Mouse (Mus musculus): ENCODE results near the gene Fat1. TPM values are rescaled to one million over a fixed set of nuclear protein-coding genes. Genes with fewer than 3 reads are reported as not detected.

The Fat1 gene
- polyA plus RNA-seq, 1 experiment from 2014 or later, result 39.7 TPM

- ATAC-seq (ENCODE audit: low FRiP score, low TSS enrichment), result no peak
These were observed 92.8 kb downstream of the Fat1 start for GRCm38 (mm10) chr8:45028081-45028497.

GRCm38 (mm10) chr8:45038350-45038749 lies 103.1 kb downstream of the Fat1 start:
- Histone ChIP-seq H3K4me2 (replicated peaks; ENCODE audit: low read depth, low read length) (no peak overlapping the region), H3K9me3 (ENCODE audit: control insufficient read depth, low read length) (no peaks in the 10 kb centered on the region), H3K4me1 (ENCODE audit: control insufficient read depth, insufficient read depth, low read length) (no peaks in the 10 kb centered on the region), H3K27ac (ENCODE audit: low read depth, low read length) (no peak overlapping the region), H3K27me3 (ENCODE audit: control insufficient read depth, insufficient read depth, low read length) (no peaks in the 10 kb centered on the region), H3K4me3 (ENCODE audit: low read length) (no peak overlapping the region), H3K9ac (ENCODE audit: low read depth, low read length) (no peak overlapping the region), H3K36me3 (ENCODE audit: control insufficient read depth, insufficient read depth, low read length) (peaks cover 91% of the 10 kb centered on the region)
- WGBS, result 88% methylated on average over 15 of the region's 15 CpGs
- no peak for ATAC-seq (ENCODE audit: low FRiP score, low TSS enrichment)

More at GRCm38 (mm10) chr8:45028081-45028497, 92.8 kb downstream of the Fat1 start:
- WGBS, result 56% methylated on average over 6 of the region's 6 CpGs
- Histone ChIP-seq H3K4me1 (ENCODE audit: control insufficient read depth, insufficient read depth, low read length) (no peaks in the 10 kb centered on the region), H3K36me3 (ENCODE audit: control insufficient read depth, insufficient read depth, low read length) (peaks cover 87% of the 10 kb centered on the region), H3K4me2 (replicated peaks; ENCODE audit: low read depth, low read length) (no peak overlapping the region), H3K9me3 (ENCODE audit: control insufficient read depth, low read length) (peaks cover 25% of the 10 kb centered on the region), H3K27me3 (ENCODE audit: control insufficient read depth, insufficient read depth, low read length) (no peaks in the 10 kb centered on the region), H3K27ac (ENCODE audit: low read depth, low read length) (no peak overlapping the region), H3K4me3 (ENCODE audit: low read length) (no peak overlapping the region), H3K9ac (ENCODE audit: low read depth, low read length) (no peak overlapping the region)

- Histone ChIP-seq H3K9me3 (ENCODE audit: control insufficient read depth, low read length) (no peaks in the 10 kb centered on the region), H3K27me3 (ENCODE audit: control insufficient read depth, insufficient read depth, low read length) (no peaks in the 10 kb centered on the region), H3K9ac (ENCODE audit: low read depth, low read length) (no peak overlapping the region), H3K27ac (ENCODE audit: low read depth, low read length) (no peak overlapping the region), H3K36me3 (ENCODE audit: control insufficient read depth, insufficient read depth, low read length) (peaks cover 77% of the 10 kb centered on the region), H3K4me1 (ENCODE audit: control insufficient read depth, insufficient read depth, low read length) (no peaks in the 10 kb centered on the region), H3K4me2 (replicated peaks; ENCODE audit: low read depth, low read length) (no peak overlapping the region), H3K4me3 (ENCODE audit: low read length) (no peak overlapping the region)
- no peak for ATAC-seq (ENCODE audit: low FRiP score, low TSS enrichment)
- WGBS, result 95% methylated on average over 26 of the region's 26 CpGs
These were observed 108.9 kb downstream of the Fat1 start for GRCm38 (mm10) chr8:45044160-45044559.

GRCm38 (mm10) chr8:45050451-45050850 lies 115.2 kb downstream of the Fat1 start:
- Histone ChIP-seq H3K4me3 (ENCODE audit: low read length) (no peak overlapping the region), H3K36me3 (ENCODE audit: control insufficient read depth, insufficient read depth, low read length) (peaks cover 65% of the 10 kb centered on the region)

GRCm38 (mm10) chr8:45051236-45051635 lies 116.0 kb downstream of the Fat1 start:
- 0 out of 2 replicates have a peak, but pooled peaks cover 4% of the 10 kb centered on the region for H3K9me3 ChIP-seq (ENCODE audit: control insufficient read depth, low read length)
- no peaks in the 10 kb centered on the region for H3K27me3 ChIP-seq (ENCODE audit: control insufficient read depth, insufficient read depth, low read length)
- peaks cover 61% of the 10 kb centered on the region for H3K36me3 ChIP-seq (ENCODE audit: control insufficient read depth, insufficient read depth, low read length)
- H3K4me2 ChIP-seq (replicated peaks; ENCODE audit: low read depth, low read length), result no peak overlapping the region
- no peak overlapping the region for H3K9ac ChIP-seq (ENCODE audit: low read depth, low read length)
- H3K27ac ChIP-seq (ENCODE audit: low read depth, low read length), result no peak overlapping the region
- 96% methylated on average over 30 of the region's 30 CpGs for WGBS
- H3K4me1 ChIP-seq (ENCODE audit: control insufficient read depth, insufficient read depth, low read length), result no peaks in the 10 kb centered on the region
- ATAC-seq (ENCODE audit: low FRiP score, low TSS enrichment), result no peak
- H3K4me3 ChIP-seq (ENCODE audit: low read length), result no peak overlapping the region

More at GRCm38 (mm10) chr8:45050451-45050850, 115.2 kb downstream of the Fat1 start:
- Histone ChIP-seq H3K9me3 (ENCODE audit: control insufficient read depth, low read length) (0 out of 2 replicates have a peak, but pooled peaks cover 4% of the 10 kb centered on the region), H3K4me2 (replicated peaks; ENCODE audit: low read depth, low read length) (no peak overlapping the region), H3K9ac (ENCODE audit: low read depth, low read length) (no peak overlapping the region), H3K4me1 (ENCODE audit: control insufficient read depth, insufficient read depth, low read length) (no peaks in the 10 kb centered on the region), H3K27ac (ENCODE audit: low read depth, low read length) (no peak overlapping the region), H3K27me3 (ENCODE audit: control insufficient read depth, insufficient read depth, low read length) (no peaks in the 10 kb centered on the region)
- WGBS, result 91% methylated on average over 8 of the region's 8 CpGs
- ATAC-seq (ENCODE audit: low FRiP score, low TSS enrichment), result no peak

DNA sequence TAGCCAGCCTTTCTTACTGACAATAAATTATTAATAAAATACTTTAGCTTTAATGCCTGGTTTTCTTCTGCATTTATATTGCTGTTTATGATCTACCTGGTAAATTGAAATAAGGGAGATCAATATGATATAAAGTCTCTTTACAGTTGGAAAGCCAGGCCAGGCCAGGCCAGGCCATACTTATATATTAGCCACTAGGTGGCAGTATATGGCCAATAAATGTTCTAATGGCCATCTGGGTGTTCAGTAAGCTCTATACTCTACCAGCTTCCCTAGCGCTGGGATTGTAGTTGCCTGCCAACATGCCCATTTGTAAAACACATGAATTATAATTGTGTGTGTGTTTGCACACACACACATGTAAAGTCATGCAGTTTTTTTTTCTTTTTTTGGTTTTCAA lies 117.0 kb downstream of the Fat1 start:
- no peaks in the 10 kb centered on the region for H3K27me3 ChIP-seq (ENCODE audit: control insufficient read depth, insufficient read depth, low read length)
- WGBS, result 83% methylated on average over 1 of the region's 1 CpGs
- no peak overlapping the region for H3K9ac ChIP-seq (ENCODE audit: low read depth, low read length)
- H3K4me3 ChIP-seq (ENCODE audit: low read length), result no peak overlapping the region
- peaks cover 55% of the 10 kb centered on the region for H3K36me3 ChIP-seq (ENCODE audit: control insufficient read depth, insufficient read depth, low read length)
- no peak overlapping the region for H3K4me2 ChIP-seq (replicated peaks; ENCODE audit: low read depth, low read length)
- 0 out of 2 replicates have a peak, but pooled peaks cover 4% of the 10 kb centered on the region for H3K9me3 ChIP-seq (ENCODE audit: control insufficient read depth, low read length)
- ATAC-seq (ENCODE audit: low FRiP score, low TSS enrichment), result no peak
- no peak overlapping the region for H3K27ac ChIP-seq (ENCODE audit: low read depth, low read length)
- H3K4me1 ChIP-seq (ENCODE audit: control insufficient read depth, insufficient read depth, low read length), result no peaks in the 10 kb centered on the region

GRCm38 (mm10) chr8:45052618-45053017 lies 117.4 kb downstream of the Fat1 start:
- 93% methylated on average over 9 of the region's 9 CpGs for WGBS
- Histone ChIP-seq H3K9me3 (ENCODE audit: control insufficient read depth, low read length) (0 out of 2 replicates have a peak, but pooled peaks cover 4% of the 10 kb centered on the region), H3K27me3 (ENCODE audit: control insufficient read depth, insufficient read depth, low read length) (no peaks in the 10 kb centered on the region), H3K27ac (ENCODE audit: low read depth, low read length) (no peak overlapping the region), H3K36me3 (ENCODE audit: control insufficient read depth, insufficient read depth, low read length) (peaks cover 53% of the 10 kb centered on the region), H3K4me1 (ENCODE audit: control insufficient read depth, insufficient read depth, low read length) (no peaks in the 10 kb centered on the region), H3K9ac (ENCODE audit: low read depth, low read length) (no peak overlapping the region), H3K4me2 (replicated peaks; ENCODE audit: low read depth, low read length) (no peak overlapping the region), H3K4me3 (ENCODE audit: low read length) (no peak overlapping the region)
- no peak for ATAC-seq (ENCODE audit: low FRiP score, low TSS enrichment)

DNA sequence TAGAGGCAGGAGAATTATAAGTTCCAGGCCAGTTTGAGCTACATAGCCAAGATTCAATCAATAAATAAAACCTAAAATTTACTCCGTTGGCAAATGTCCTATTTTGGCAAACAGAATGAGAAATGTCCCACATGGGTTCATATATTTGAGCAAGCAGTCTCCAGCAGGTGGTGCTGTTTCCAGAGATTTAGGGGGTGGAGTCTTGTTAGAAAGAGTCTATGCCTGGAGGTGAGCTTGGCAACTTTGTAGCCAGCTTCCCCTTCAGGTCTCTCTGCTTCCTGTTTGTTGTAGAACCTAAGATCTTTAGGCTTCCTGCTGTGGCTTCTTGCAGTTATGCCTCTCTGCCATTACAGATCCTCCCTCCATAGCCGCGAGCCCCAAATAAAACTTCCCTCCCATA lies 120.3 kb downstream of the Fat1 start:
- Histone ChIP-seq H3K9me3 (ENCODE audit: control insufficient read depth, low read length) (0 out of 2 replicates have a peak, but pooled peaks cover 4% of the 10 kb centered on the region), H3K4me2 (replicated peaks; ENCODE audit: low read depth, low read length) (no peak overlapping the region), H3K36me3 (ENCODE audit: control insufficient read depth, insufficient read depth, low read length) (peaks cover 34% of the 10 kb centered on the region), H3K27ac (ENCODE audit: low read depth, low read length) (no peak overlapping the region), H3K27me3 (ENCODE audit: control insufficient read depth, insufficient read depth, low read length) (no peaks in the 10 kb centered on the region), H3K9ac (ENCODE audit: low read depth, low read length) (no peak overlapping the region), H3K4me1 (ENCODE audit: control insufficient read depth, insufficient read depth, low read length) (no peaks in the 10 kb centered on the region), H3K4me3 (ENCODE audit: low read length) (no peak overlapping the region)
- no peak for ATAC-seq (ENCODE audit: low FRiP score, low TSS enrichment)
- 97% methylated on average over 3 of the region's 3 CpGs for WGBS

DNA sequence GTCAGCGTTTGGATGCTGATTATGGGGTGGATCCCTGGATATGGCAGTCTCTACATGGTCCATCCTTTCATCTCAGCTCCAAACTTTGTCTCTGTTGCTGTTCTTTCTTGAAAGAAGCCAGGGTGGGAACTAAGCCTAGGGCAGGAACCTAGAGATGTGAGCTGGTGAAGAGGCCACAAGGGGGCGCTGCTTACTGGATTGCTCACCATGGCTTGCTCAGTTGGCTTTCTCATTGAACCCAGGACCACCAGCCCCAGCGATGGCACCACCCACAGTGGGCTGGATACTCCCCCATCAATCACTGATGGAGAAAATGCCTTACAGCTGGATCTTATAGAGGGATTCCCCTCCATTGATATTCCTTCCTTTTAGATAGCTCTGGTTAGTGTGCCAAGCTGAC lies 121.6 kb downstream of the Fat1 start:
- Histone ChIP-seq H3K4me1 (ENCODE audit: control insufficient read depth, insufficient read depth, low read length) (no peaks in the 10 kb centered on the region), H3K9ac (ENCODE audit: low read depth, low read length) (no peak overlapping the region), H3K27me3 (ENCODE audit: control insufficient read depth, insufficient read depth, low read length) (no peaks in the 10 kb centered on the region), H3K27ac (ENCODE audit: low read depth, low read length) (no peak overlapping the region), H3K36me3 (ENCODE audit: control insufficient read depth, insufficient read depth, low read length) (peaks cover 21% of the 10 kb centered on the region; the same call in 1 of the 2 replicates), H3K4me2 (replicated peaks; ENCODE audit: low read depth, low read length) (no peak overlapping the region), H3K4me3 (ENCODE audit: low read length) (no peak overlapping the region), H3K9me3 (ENCODE audit: control insufficient read depth, low read length) (no peaks in the 10 kb centered on the region)
- ATAC-seq (ENCODE audit: low FRiP score, low TSS enrichment), result no peak
- 34% methylated on average over 2 of the region's 3 CpGs for WGBS
